Mouse (Mus musculus) hindbrain, embryonic 12.5 days (tissue): ENCODE results near the gene Cbl. TPM values are rescaled to one million over a fixed set of nuclear protein-coding genes. Genes with fewer than 3 reads are reported as not detected.

ENCODE experiments used
- ATAC-seq: fragments of 200-750 bp; cut with Nextera tagmentation; 2 replicates; pipeline ENCODE4 v1.8.0; 2017; ENCODE audit warnings: moderate TSS enrichment; ENCODE audit not compliant: low FRiP score
- H3K27ac ChIP-seq: fragments of 300-500 bp; sonication (generic); 2 replicates; pipeline ENCODE4 v1.5.1; 2016; ENCODE audit warnings: mild to moderate bottlenecking
- H3K27me3 ChIP-seq: fragments of 300-500 bp; sonication (generic); 2 replicates; pipeline ENCODE4 v1.6.1; 2016; ENCODE audit warnings: mild to moderate bottlenecking
- H3K36me3 ChIP-seq: fragments of 300-500 bp; sonication (generic); 2 replicates; pipeline ENCODE4 v1.6.1; 2016; ENCODE audit warnings: mild to moderate bottlenecking
- H3K4me1 ChIP-seq: fragments of 300-500 bp; sonication (generic); 2 replicates; pipeline ENCODE4 v1.6.1; 2016
- H3K4me2 ChIP-seq: fragments of 300-500 bp; sonication (generic); replicated peaks from 2 replicates; pipeline ENCODE4 v1.6.1; 2016; ENCODE audit warnings: mild to moderate bottlenecking
- H3K4me3 ChIP-seq: fragments of 300-500 bp; sonication (generic); 2 replicates; pipeline ENCODE4 v1.5.1; 2016; ENCODE audit warnings: mild to moderate bottlenecking
- H3K9ac ChIP-seq: fragments of 300-500 bp; sonication (generic); 2 replicates; pipeline ENCODE4 v1.6.1; 2016; ENCODE audit warnings: mild to moderate bottlenecking, moderate library complexity
- H3K9me3 ChIP-seq: fragments of 300-500 bp; sonication (generic); replicated peaks from 2 replicates; pipeline ENCODE4 v1.6.1; 2016; ENCODE audit warnings: mild to moderate bottlenecking
- WGBS: fragments of 180-500 bp; shearing (Covaris S2); methylation state at CpG from one replicate; pipeline ENCODE4 v1.1.7; 2016; 5-methylcytosine and 5-hydroxymethylcytosine counted together
- polyA plus RNA-seq: library from polyadenylated mRNA; unstranded; fragments of >200 nt; fragmentation: Nextera tagmentation; extraction: Ambion mirVana; gene quantifications from 2 replicates; pipeline ENCODE4 v1.2.1, GENCODE M21; 2016

The Cbl gene
- polyA plus RNA-seq, 1 experiment from 2014 or later = 26.2 TPM

DNA sequence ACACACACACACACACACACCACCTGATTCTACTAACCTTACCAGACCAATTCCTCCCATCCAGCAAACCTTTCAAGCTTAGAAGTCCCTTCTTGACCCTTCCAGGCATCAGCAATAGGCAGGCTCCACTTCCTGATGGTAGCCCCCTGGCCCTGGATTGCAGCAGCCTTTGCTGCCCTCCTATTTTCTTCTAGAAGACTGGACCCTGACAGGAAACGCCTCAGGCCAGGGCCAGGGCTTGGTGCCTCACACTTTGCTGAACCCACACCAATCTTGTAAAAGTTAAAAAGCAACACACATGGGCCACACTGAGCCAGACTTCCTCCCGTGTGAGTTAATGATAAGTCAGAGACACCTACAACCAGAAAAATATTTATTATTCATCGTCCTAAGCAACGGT is 3.3 kb upstream of the Cbl start:
- no peak overlapping the region for H3K9ac ChIP-seq
- H3K4me3 ChIP-seq = no peak overlapping the region
- peaks cover 9% of the 10 kb centered on the region for H3K4me1 ChIP-seq
- no peak for ATAC-seq
- 79% methylated on average over 4 of the region's 4 CpGs for WGBS
- H3K27me3 ChIP-seq = no peaks in the 10 kb centered on the region
- H3K36me3 ChIP-seq = no peaks in the 10 kb centered on the region
- no peak overlapping the region for H3K27ac ChIP-seq
- no peak overlapping the region for H3K4me2 ChIP-seq
- no peaks in the 10 kb centered on the region for H3K9me3 ChIP-seq

DNA sequence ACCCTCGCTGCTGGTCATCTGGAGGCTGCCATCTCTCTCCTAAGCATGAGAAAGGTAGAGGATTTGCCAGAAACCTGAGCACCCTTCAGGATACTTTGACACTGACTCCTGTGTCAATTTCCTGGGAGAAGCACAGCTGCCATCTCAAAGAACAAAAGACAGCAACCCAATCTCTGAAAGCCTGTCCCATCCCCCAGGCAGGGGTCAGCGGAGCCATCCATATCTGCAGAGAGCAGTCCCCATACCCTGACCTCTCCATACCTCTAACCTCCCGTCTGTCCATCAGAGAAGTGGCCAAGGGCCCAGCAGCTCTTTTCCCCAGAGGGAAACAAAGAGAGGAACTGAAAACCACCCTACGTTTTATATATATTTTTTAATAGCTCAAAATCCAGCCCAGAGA is 2.8 kb upstream of the Cbl start:
- ATAC-seq = no peak
- WGBS = 55% methylated on average over 4 of the region's 4 CpGs
- no peak overlapping the region for H3K4me2 ChIP-seq
- H3K27me3 ChIP-seq = no peaks in the 10 kb centered on the region
- no peaks in the 10 kb centered on the region for H3K9me3 ChIP-seq
- no peak overlapping the region for H3K4me3 ChIP-seq
- no peaks in the 10 kb centered on the region for H3K36me3 ChIP-seq
- H3K9ac ChIP-seq = no peak overlapping the region
- H3K4me1 ChIP-seq = peaks cover 14% of the 10 kb centered on the region
- no peak overlapping the region for H3K27ac ChIP-seq

DNA sequence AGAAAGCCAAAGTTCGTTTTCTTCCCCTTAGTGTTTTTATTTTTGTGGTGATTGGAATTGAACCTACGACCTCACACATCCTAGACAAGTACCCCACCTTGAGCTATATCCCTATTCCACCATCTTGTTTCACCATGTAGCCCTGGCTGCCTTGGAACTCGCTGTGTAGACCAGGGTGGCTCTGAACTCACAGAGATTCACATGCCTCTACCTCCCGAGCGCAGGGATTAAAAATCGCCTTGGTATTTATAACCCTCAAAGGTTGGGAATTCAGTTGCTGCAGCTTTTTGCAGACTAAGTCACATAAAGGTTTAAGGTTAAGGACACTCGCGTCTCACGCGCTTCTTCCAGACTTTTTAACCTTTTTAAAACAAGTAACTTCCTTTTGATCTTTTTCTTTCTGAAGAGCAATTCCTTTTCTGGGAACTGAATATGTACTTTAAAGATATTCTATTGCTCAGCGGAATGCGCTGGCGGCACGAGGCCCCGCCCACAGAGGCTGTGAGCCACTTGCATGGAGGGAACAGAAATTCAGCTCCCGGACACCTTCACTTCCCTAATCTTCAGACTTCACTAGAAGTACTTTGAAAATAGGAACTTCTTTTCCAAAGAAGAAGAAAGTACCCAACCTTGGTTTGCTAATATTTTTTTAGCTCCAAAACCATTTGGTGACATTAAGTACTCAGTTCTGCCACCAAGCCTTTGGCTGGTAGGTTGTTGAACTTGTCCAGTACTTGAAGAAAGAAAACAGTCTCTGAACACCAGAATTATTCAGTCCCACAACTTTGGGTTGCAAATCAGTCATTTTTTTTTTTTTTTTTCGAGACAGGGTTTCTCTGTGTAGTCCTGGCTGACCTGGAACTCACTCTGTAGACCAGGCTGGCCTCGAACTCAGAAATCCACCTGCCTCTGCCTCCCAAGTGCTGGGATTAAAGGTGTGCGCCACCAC is 904 bp upstream of the Cbl start:
- no peak overlapping the region for H3K9ac ChIP-seq
- H3K36me3 ChIP-seq = no peaks in the 10 kb centered on the region
- H3K27me3 ChIP-seq = no peaks in the 10 kb centered on the region
- H3K4me2 ChIP-seq = peak overlapping the region; percentile 44
- WGBS = 25% methylated on average over 19 of the region's 19 CpGs
- peak overlapping the region; percentile 86 for H3K4me3 ChIP-seq
- no peak overlapping the region for H3K27ac ChIP-seq
- no peaks in the 10 kb centered on the region for H3K9me3 ChIP-seq
- H3K4me1 ChIP-seq = peaks cover 23% of the 10 kb centered on the region
- 0 out of 2 replicates have a peak, but pooled peaks have one; percentile 14 for ATAC-seq

DNA sequence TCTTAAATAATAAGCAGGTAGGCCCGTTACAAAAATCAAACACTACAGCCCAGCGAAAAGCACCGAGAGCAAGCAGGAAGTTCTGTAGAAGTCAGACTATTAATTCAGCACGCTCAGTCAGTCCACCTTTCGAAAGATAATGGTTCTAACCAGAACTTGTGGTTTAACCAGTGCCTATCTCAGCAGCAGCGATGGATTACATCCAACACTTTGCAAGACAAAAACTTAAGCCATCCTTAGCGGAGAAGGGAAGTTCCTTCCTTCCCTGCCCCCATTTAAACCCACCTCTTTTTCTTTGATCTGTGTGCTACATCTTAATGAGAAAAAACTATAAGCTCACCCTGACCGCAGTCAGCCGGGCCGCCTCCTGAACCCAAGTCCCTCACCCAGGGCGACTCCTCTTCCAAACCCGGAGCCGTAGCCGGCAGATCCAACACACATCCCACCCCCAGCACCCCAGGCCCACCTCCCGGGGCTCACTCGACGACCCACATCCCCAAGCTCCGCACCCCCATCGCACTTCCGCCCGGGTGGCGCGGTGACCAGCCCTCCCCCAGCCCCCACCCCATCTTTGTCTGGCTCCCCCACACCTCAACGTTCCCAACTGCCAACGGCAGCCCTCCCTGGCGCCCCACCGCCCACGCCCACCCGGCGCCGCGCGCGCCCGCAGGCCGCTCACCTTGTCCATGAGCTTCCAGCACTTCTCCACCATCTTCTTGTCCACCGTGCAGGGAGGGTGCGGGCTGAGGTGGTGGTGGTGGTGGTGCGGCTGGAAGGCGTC is 638 bp downstream of the Cbl start:
- H3K4me1 ChIP-seq = peaks cover 24% of the 10 kb centered on the region
- H3K4me2 ChIP-seq = peak overlapping the region; percentile 67
- H3K9me3 ChIP-seq = no peaks in the 10 kb centered on the region
- H3K36me3 ChIP-seq = no peaks in the 10 kb centered on the region
- peak overlapping the region; percentile 90 for H3K9ac ChIP-seq
- ATAC-seq = peak; percentile 82
- peak overlapping the region; percentile 86 for H3K4me3 ChIP-seq
- peak overlapping the region; percentile 93 for H3K27ac ChIP-seq
- H3K27me3 ChIP-seq = no peaks in the 10 kb centered on the region
- WGBS = under 1% methylated on average over 38 of the region's 40 CpGs

DNA sequence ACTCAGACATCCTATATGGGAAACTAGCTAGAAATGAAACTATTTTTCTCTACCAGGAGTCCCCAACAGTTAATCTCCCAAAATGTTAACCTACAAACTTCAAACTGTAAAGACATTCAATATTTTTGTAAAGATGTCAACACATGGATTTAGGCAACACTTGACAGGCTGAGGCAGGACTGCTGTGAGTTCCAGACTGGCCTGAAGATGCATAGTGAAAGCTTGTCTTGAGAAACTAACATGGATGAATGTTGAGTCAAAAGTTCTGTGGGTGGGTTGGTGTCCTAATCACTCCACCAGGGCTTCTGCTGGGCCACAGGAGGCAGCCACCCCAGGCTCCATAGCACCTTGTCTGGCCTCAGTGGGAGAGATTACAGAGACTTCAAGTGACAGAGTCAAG is 2.2 kb downstream of the Cbl start:
- no peaks in the 10 kb centered on the region for H3K36me3 ChIP-seq
- ATAC-seq = no peak
- H3K9ac ChIP-seq = no peak overlapping the region
- no peaks in the 10 kb centered on the region for H3K27me3 ChIP-seq
- H3K4me3 ChIP-seq = no peak overlapping the region
- H3K4me1 ChIP-seq = peaks cover 24% of the 10 kb centered on the region
- H3K9me3 ChIP-seq = no peaks in the 10 kb centered on the region
- H3K27ac ChIP-seq = no peak overlapping the region
- H3K4me2 ChIP-seq = peak overlapping the region; percentile 67

DNA sequence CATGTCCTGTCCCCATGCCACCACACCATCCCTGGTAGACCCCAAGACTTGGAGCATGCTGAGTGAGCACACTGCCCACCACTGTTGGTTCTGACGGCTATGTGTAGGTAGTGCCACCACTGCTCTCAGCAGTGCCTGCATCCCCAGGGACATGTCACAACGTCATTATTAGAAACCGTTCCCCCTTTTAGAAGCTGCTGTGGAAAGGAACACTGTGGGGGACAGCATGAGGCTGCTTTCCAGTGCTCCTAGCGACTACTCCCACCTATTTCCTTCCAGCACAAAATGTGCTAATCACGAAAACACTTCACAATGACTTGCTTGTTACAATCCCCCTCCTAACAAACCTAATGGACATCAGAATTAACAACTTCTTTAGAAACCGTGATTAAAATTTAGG is 7.9 kb downstream of the Cbl start:
- H3K27me3 ChIP-seq = no peaks in the 10 kb centered on the region
- H3K9ac ChIP-seq = no peak overlapping the region
- no peak overlapping the region for H3K4me2 ChIP-seq
- no peak for ATAC-seq
- no peaks in the 10 kb centered on the region for H3K36me3 ChIP-seq
- H3K9me3 ChIP-seq = no peaks in the 10 kb centered on the region
- no peak overlapping the region for H3K4me3 ChIP-seq
- peaks cover 8% of the 10 kb centered on the region; the same call in 1 of the 2 replicates for H3K4me1 ChIP-seq
- no peak overlapping the region for H3K27ac ChIP-seq
- 67% methylated on average over 6 of the region's 6 CpGs for WGBS

DNA sequence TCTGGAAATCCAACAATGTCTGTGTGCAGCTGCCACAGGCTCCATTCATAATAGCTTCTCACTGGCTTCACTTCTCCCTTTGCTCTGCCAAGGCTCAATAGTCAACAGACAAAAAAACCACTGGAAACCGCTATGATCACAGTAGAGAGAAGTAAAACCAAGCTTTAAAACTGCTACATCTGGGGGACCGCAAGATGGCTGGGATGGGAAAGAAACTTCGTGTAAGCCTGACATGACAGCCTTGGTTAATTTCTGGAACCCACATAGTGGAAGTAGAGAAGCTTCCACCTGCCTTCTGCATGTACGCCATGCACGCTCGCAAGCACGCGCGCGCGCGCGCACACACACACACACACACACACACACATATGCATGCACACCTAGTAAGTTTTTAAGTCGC is 20.3 kb downstream of the Cbl start:
- H3K27ac ChIP-seq = no peak overlapping the region
- WGBS = 92% methylated on average over 14 of the region's 14 CpGs
- ATAC-seq = no peak
- no peak overlapping the region for H3K4me3 ChIP-seq
- 0 out of 2 replicates have a peak, but pooled peaks cover 4% of the 10 kb centered on the region for H3K9me3 ChIP-seq
- H3K36me3 ChIP-seq = peaks cover 14% of the 10 kb centered on the region; the same call in 1 of the 2 replicates
- H3K9ac ChIP-seq = no peak overlapping the region
- H3K4me2 ChIP-seq = no peak overlapping the region
- H3K4me1 ChIP-seq = no peaks in the 10 kb centered on the region
- H3K27me3 ChIP-seq = no peaks in the 10 kb centered on the region

DNA sequence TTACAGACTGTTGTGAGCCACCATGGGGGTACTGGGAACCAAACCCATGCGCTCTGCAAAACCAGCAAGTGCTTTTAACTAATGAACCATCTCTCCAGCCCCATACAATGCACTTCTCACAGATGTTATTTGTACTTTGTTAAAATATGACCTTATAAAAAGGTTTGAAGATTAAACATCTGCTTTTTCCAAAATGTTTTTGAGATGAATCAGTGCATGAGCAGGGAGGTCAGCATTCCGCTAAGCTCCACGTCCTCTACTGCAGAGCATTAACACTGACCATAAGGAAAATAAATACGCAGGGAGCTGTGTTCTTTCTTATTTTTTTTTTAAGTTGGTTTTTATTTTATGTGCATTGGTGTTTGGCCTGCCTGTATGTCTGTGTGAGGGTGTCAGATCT is 21.4 kb downstream of the Cbl start:
- 94% methylated on average over 4 of the region's 4 CpGs for WGBS
- Histone ChIP-seq H3K4me2 (no peak overlapping the region), H3K4me1 (no peaks in the 10 kb centered on the region), H3K36me3 (peaks cover 14% of the 10 kb centered on the region; the same call in 1 of the 2 replicates), H3K9me3 (0 out of 2 replicates have a peak, but pooled peaks cover 4% of the 10 kb centered on the region), H3K9ac (no peak overlapping the region), H3K27me3 (no peaks in the 10 kb centered on the region), H3K4me3 (no peak overlapping the region), H3K27ac (no peak overlapping the region)
- no peak for ATAC-seq

DNA sequence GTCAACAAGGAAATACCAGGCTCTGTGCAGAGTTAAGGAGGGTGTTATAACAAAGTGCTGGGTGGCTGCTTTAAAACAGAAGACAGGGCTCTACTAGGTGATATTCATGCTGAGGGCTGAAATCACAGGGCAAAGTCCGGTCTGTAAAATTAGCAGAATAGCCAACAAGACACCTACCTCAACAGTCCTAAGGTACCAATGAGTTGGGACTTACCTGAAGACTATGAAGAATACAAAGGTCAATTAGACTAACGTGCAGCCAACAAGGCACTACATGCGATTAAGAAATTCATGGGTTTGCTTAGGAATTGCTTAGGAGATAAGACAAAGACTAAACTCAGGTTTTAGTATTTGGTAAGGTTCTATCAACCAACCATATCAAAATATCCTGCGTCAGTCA is 24.4 kb downstream of the Cbl start:
- 97% methylated on average over 4 of the region's 4 CpGs for WGBS
- no peak overlapping the region for H3K4me2 ChIP-seq
- no peak overlapping the region for H3K9ac ChIP-seq
- H3K36me3 ChIP-seq = peaks cover 14% of the 10 kb centered on the region; the same call in 1 of the 2 replicates
- ATAC-seq = no peak
- H3K9me3 ChIP-seq = 0 out of 2 replicates have a peak, but pooled peaks cover 4% of the 10 kb centered on the region
- H3K27me3 ChIP-seq = no peaks in the 10 kb centered on the region
- no peaks in the 10 kb centered on the region for H3K4me1 ChIP-seq
- no peak overlapping the region for H3K27ac ChIP-seq
- no peak overlapping the region for H3K4me3 ChIP-seq

DNA sequence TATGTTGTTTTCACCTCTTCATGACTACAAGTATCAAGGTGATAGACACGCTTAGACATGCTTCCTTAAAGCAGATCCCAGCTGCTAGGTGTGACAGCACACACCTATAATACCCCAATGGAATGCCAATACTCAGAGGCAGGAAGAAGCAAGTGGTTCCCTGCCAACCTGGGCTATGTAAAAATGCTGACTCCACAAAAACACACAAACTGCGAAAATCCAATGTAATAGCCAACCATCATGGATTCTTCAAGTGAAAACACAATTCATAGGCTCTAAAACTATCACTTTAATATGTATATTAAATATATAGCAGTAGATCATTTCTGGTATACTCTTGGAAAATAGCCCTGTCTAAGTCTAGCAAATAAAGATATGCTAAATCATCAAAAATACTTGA is 26.0 kb downstream of the Cbl start:
- H3K9me3 ChIP-seq = 0 out of 2 replicates have a peak, but pooled peaks cover 4% of the 10 kb centered on the region
- peaks cover 12% of the 10 kb centered on the region; the same call in 1 of the 2 replicates for H3K36me3 ChIP-seq
- no peak overlapping the region for H3K4me3 ChIP-seq
- no peak overlapping the region for H3K4me2 ChIP-seq
- no peak overlapping the region for H3K9ac ChIP-seq
- ATAC-seq = no peak
- H3K4me1 ChIP-seq = no peaks in the 10 kb centered on the region
- H3K27me3 ChIP-seq = no peaks in the 10 kb centered on the region
- 98% methylated on average over 2 of the region's 2 CpGs for WGBS
- H3K27ac ChIP-seq = no peak overlapping the region

DNA sequence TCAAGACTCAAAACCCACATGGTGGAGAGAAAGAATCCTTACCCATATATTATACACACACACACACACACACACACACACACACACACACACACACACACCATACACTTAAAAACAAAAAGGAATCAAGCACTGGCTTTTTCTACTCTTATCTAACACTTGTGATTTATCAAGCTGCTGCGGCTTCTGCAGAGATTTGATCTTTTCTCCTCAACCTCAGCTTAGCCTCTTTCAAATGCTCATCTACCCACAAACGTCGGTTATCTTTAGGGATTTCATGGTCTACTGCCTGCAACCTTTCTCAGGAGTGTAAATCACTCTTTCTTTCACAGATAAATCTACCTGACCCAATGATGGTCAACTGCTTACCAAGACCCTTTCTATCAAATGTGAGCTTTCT is 33.4 kb downstream of the Cbl start:
- no peak overlapping the region for H3K9ac ChIP-seq
- H3K27ac ChIP-seq = no peak overlapping the region
- H3K9me3 ChIP-seq = no peaks in the 10 kb centered on the region
- no peaks in the 10 kb centered on the region for H3K27me3 ChIP-seq
- H3K4me2 ChIP-seq = no peak overlapping the region
- no peaks in the 10 kb centered on the region for H3K4me1 ChIP-seq
- H3K36me3 ChIP-seq = peaks cover 18% of the 10 kb centered on the region
- ATAC-seq = no peak
- WGBS = 81% methylated on average over 3 of the region's 3 CpGs
- H3K4me3 ChIP-seq = no peak overlapping the region

DNA sequence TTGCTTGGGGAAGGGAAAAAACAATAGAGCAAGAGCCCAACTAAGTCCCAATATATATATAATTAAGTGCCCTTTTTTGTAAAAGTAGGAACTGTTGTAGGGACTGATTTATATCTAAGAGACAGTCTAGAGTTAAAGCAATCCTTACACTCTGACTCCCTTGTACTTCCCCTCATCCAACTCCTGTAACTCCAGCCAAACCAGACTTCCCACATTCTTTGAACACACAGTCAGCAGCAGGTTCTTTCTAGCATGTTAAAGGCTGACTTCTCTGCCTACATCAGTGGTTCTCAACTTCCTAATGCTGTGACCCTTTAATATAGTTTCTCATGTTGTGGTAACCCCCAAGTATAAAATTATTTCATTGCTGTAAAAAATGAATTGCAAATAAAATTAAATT is 34.3 kb downstream of the Cbl start:
- no peak for ATAC-seq
- Histone ChIP-seq H3K27ac (no peak overlapping the region), H3K27me3 (no peaks in the 10 kb centered on the region), H3K9ac (no peak overlapping the region), H3K36me3 (peaks cover 18% of the 10 kb centered on the region), H3K4me2 (no peak overlapping the region), H3K9me3 (no peaks in the 10 kb centered on the region), H3K4me1 (no peaks in the 10 kb centered on the region), H3K4me3 (no peak overlapping the region)
